Mouse (Mus musculus) CH12.LX (cell line): Measurements from ENCODE around the gene Cstl1. TPM values are rescaled to one million over a fixed set of nuclear protein-coding genes. Genes with fewer than 3 reads are reported as not detected.
"Not testable (repeated sequence)": the region's sequence is repeated elsewhere in the genome, so short reads cannot be mapped to it uniquely, and the experiment has no call there.

Experiments
- DNase-seq: peaks from one replicate; pipeline ENCODE4 v3.0.0-alpha.2; 2013; ENCODE audit errors: extremely low read depth
- H3K27ac ChIP-seq: 2 replicates; pipeline ENCODE4 v1.5.1; 2012; ENCODE audit warnings: low read depth, mild to moderate bottlenecking, control low read depth, moderate library complexity; ENCODE audit not compliant: insufficient read depth
- H3K27me3 ChIP-seq: replicated peaks from 2 replicates; pipeline ENCODE3; 2012; ENCODE audit warnings: inconsistent platforms
- H3K36me3 ChIP-seq, 2 experiments: replicated peaks in 1 of 2; 2 replicates each; pipeline versions ENCODE3 to v1.6.1; 2012; ENCODE audit warnings: inconsistent platforms in 1 of 2, low read length in 1 of 2, mild to moderate bottlenecking in 1 of 2, mixed read lengths in 1 of 2, moderate library complexity in 1 of 2; ENCODE audit not compliant: control insufficient read depth in 1 of 2, insufficient read depth in 1 of 2
- H3K4me1 ChIP-seq, 2 experiments: 2 replicates each; pipeline ENCODE4 v1.6.1; 2012; ENCODE audit warnings: inconsistent platforms in 1 of 2, moderate library complexity in 1 of 2; ENCODE audit not compliant: insufficient read depth in 2 of 2, control insufficient read depth in 1 of 2
- H3K4me2 ChIP-seq: 2 replicates; pipeline ENCODE4 v1.6.1; 2012; ENCODE audit warnings: low read depth, mild to moderate bottlenecking, control low read depth; ENCODE audit not compliant: poor library complexity, insufficient read depth, severe bottlenecking
- H3K4me3 ChIP-seq, 3 experiments: fragments of 150-350 bp in 1 of 3; sonication (generic) in 1 of 3; replicated peaks in 1 of 3; 2 replicates each; pipeline versions ENCODE3 to v1.5.1; 2011 to 2012; ENCODE audit warnings: low read depth in 2 of 3, low read length in 2 of 3, mild to moderate bottlenecking in 2 of 3, moderate library complexity in 2 of 3, control low read depth in 1 of 3, improper control_type of control experiment in 1 of 3, inconsistent platforms in 1 of 3, mixed read lengths in 1 of 3; ENCODE audit not compliant: poor library complexity in 1 of 3
- H3K79me2 ChIP-seq: replicated peaks from 2 replicates; pipeline ENCODE4 v1.6.1; 2012; ENCODE audit warnings: mild to moderate bottlenecking, moderate library complexity; ENCODE audit not compliant: control insufficient read depth, poor library complexity, insufficient read depth, severe bottlenecking; ENCODE audit errors: extremely low read depth
- H3K9ac ChIP-seq: 2 replicates; pipeline ENCODE4 v1.6.1; 2012; ENCODE audit warnings: low read depth, mild to moderate bottlenecking, control low read depth, moderate library complexity; ENCODE audit not compliant: insufficient read depth
- H3K9me3 ChIP-seq: replicated peaks from 2 replicates; pipeline ENCODE3; 2012; ENCODE audit warnings: low read length, inconsistent platforms, mixed read lengths
- BHLHE40 ChIP-seq: IDR thresholded peaks from 2 replicates; pipeline ENCODE4 v1.6.1; 2011; ENCODE audit warnings: mild to moderate bottlenecking, low read depth, low read length, improper control_type of control experiment
- CHD1 ChIP-seq: IDR thresholded peaks from 2 replicates; pipeline ENCODE4 v1.6.1; 2012; ENCODE audit warnings: low read depth, low read length, improper control_type of control experiment, inconsistent platforms
- CHD2 ChIP-seq: IDR thresholded peaks from 2 replicates; pipeline ENCODE4 v1.6.1; 2011; ENCODE audit warnings: low read length, improper control_type of control experiment
- ELF1 ChIP-seq: IDR thresholded peaks from 2 replicates; pipeline ENCODE4 v1.6.1; 2014; ENCODE audit warnings: low read depth, mild to moderate bottlenecking, inconsistent platforms, low read length, improper control_type of control experiment
- EP300 ChIP-seq: IDR thresholded peaks from 2 replicates; pipeline ENCODE4 v1.6.1; 2011; ENCODE audit warnings: low read length, improper control_type of control experiment
- ETS1 ChIP-seq: conservative IDR thresholded peaks from 2 replicates; pipeline ENCODE4 v1.6.1; 2012; ENCODE audit warnings: low read depth, mild to moderate bottlenecking, inconsistent platforms, low read length, improper control_type of control experiment, moderate library complexity
- HCFC1 ChIP-seq: IDR thresholded peaks from 2 replicates; pipeline ENCODE4 v1.6.1; 2012; ENCODE audit warnings: low read depth, mild to moderate bottlenecking, inconsistent platforms, low read length, improper control_type of control experiment
- MAX ChIP-seq: IDR thresholded peaks from 2 replicates; pipeline ENCODE4 v1.6.1; 2011; ENCODE audit warnings: low read length, improper control_type of control experiment
- MXI1 ChIP-seq: IDR thresholded peaks from 2 replicates; pipeline ENCODE4 v1.6.1; 2011; ENCODE audit warnings: mild to moderate bottlenecking, low read depth, low read length, improper control_type of control experiment
- MYC ChIP-seq: IDR thresholded peaks from 2 replicates; pipeline ENCODE4 v1.6.1; 2011; ENCODE audit warnings: low read depth, mild to moderate bottlenecking, improper control_type of control experiment, low read length
- PAX5 ChIP-seq: IDR thresholded peaks from 2 replicates; pipeline ENCODE4 v1.6.1; 2012; ENCODE audit warnings: low read length, inconsistent platforms, mixed read lengths
- POLR2AphosphoS2 ChIP-seq: IDR thresholded peaks from 2 replicates; pipeline ENCODE4 v1.6.1; 2011; ENCODE audit warnings: low read depth, low read length, improper control_type of control experiment
- RCOR1 ChIP-seq: conservative IDR thresholded peaks from 2 replicates; pipeline ENCODE4 v1.6.1; 2012; ENCODE audit warnings: low read depth, mild to moderate bottlenecking, inconsistent platforms, low read length, improper control_type of control experiment
- SMC3 ChIP-seq: IDR thresholded peaks from 2 replicates; pipeline ENCODE4 v1.6.1; 2011; ENCODE audit warnings: low read depth, low read length, improper control_type of control experiment
- UBTF ChIP-seq: IDR thresholded peaks from 2 replicates; pipeline ENCODE4 v1.6.1; 2012; ENCODE audit warnings: low read depth, mild to moderate bottlenecking, inconsistent platforms, low read length, improper control_type of control experiment, moderate library complexity
- USF2 ChIP-seq: conservative IDR thresholded peaks from 2 replicates; pipeline ENCODE4 v1.6.1; 2011; ENCODE audit warnings: low read depth, low read length, improper control_type of control experiment
- ZKSCAN1 ChIP-seq: IDR thresholded peaks from 2 replicates; pipeline ENCODE4 v1.6.1; 2012; ENCODE audit warnings: low read depth, inconsistent platforms, low read length, improper control_type of control experiment, borderline replicate concordance
- ZMIZ1 ChIP-seq: IDR thresholded peaks from 2 replicates; pipeline ENCODE4 v1.6.1; 2012; ENCODE audit warnings: low read depth, mild to moderate bottlenecking, inconsistent platforms, low read length, improper control_type of control experiment
- dilution Hi-C: fragments of 300-500 bp; cut with MboI; formaldehyde crosslinking; loops from 2 replicates; pipeline ENCODE4 v1.14.3; 2020; ENCODE audit warnings: low sequenced_read_pairs; ENCODE audit not compliant: extremely low pct_unique_long_range_greater_than_20kb, extremely low pct_ligation_motif_present
- in situ Hi-C: fragments of 300-500 bp; cut with MboI; formaldehyde crosslinking; loops from 3 replicates; pipeline ENCODE4 v1.14.3; 2019; ENCODE audit warnings: low sequenced_read_pairs, low pct_ligation_motif_present, low pct_unique_long_range_greater_than_20kb, mixed read lengths
- polyA plus RNA-seq: library from polyadenylated mRNA; unstranded; fragments of >175 nt; gene quantifications from 2 replicates; pipeline ENCODE4 v1.2.1, GENCODE M21; 2012; ENCODE audit warnings: low read depth; ENCODE audit not compliant: insufficient read length
- total RNA-seq, 2 experiments: library from RNA; depleted of rRNA; stranded (reverse); fragments of 300-350 nt in 1 of 2; fragments of >200 nt in 1 of 2; gene quantifications; 2 replicates each; pipeline ENCODE4 v1.2.3; 2012 to 2014

The Cstl1 gene
- total and polyA plus RNA-seq, 3 experiments, result not detected

- DNase-seq, H3K36me3 ChIP-seq, H3K4me3 ChIP-seq, H3K4me2 ChIP-seq, H3K9ac ChIP-seq, H3K27ac ChIP-seq, H3K79me2 ChIP-seq, dilution Hi-C loops, H3K4me1 ChIP-seq, H3K9me3 ChIP-seq, H3K27me3 ChIP-seq: not testable (repeated sequence)
- in situ Hi-C loops, result loop anchor here (10.0 kb wide), 1 partner anchor 53 kb away; the partner anchor contains the start of gene Cst13
Measured at GRCm38 (mm10) chr2:148771397-148771796, 21.2 kb downstream of the Cstl1 start, which contains the start of gene Cst11. Gene Cst11 (minus strand): TSS chr2:148771497.

- H3K4me3 ChIP-seq, result no peak within 1 kb of the TSS
- dilution Hi-C loops, result no loop called here
- DNase-seq, result no peak
- no peak for TF ChIP-seq CHD1
- TF ChIP-seq USF2, result no peak
- no peak for TF ChIP-seq UBTF
- TF ChIP-seq RCOR1, result no peak
- no peak for TF ChIP-seq POLR2AphosphoS2
- no peak for TF ChIP-seq ETS1
- TF ChIP-seq ZKSCAN1, result no peak
- no peak for TF ChIP-seq ELF1
- no peak for TF ChIP-seq MAX
- TF ChIP-seq MXI1, result no peak
- no peak for TF ChIP-seq MYC
- no peak for TF ChIP-seq SMC3
- no peak for TF ChIP-seq ZMIZ1
- no peak for TF ChIP-seq EP300
- TF ChIP-seq HCFC1, result no peak
- TF ChIP-seq BHLHE40, result no peak
- no peak for TF ChIP-seq PAX5
- no peak for TF ChIP-seq CHD2
- no peaks in the 10 kb centered on the region for H3K79me2 ChIP-seq
- in situ Hi-C loops, result no loop called here
- no peaks in the 10 kb centered on the region for H3K4me1 ChIP-seq
- H3K4me2 ChIP-seq, result no peak within 1 kb of the TSS
- no peak within 1 kb of the TSS for H3K9ac ChIP-seq
- H3K36me3 ChIP-seq, result no peaks in the 10 kb centered on the region
- no peaks in the 10 kb centered on the region for H3K27me3 ChIP-seq
- no peaks in the 10 kb centered on the region for H3K9me3 ChIP-seq
- H3K27ac ChIP-seq, result no peak within 1 kb of the TSS
Measured at GRCm38 (mm10) chr2:148781709-148782108, 31.6 kb downstream of the Cstl1 start, which contains the start of gene 8030411F24Rik. Gene 8030411F24Rik (plus strand): TSS chr2:148782009.
